ENCODE assay signal across 10 mouse cellular contexts in genomic region chr11:120571122-120571521, GRCm38 (mm10). TPM values are rescaled to one million over a fixed set of nuclear protein-coding genes. Genes with fewer than 3 reads are reported as not detected.
A peak's percentile ranks its signal among the peaks of the same experiment; 100 is the strongest.
DNase-seq lines count a peak whose midpoint lies in the region; ATAC-seq lines count a peak whose summit lies in the region.
"Had no signal": no experiment of that assay in that cellular context is flagged by ENCODE, and none has a peak within 500 bp of the region (broad histone marks: within the 10 kb centered on the region; RNA-seq: fewer than 3 reads in every experiment).

No protein-coding gene starts in this region.

- H3K27ac ChIP-seq in hindbrain, embryonic 16.5 days (ENCODE audit: low read depth, low read length) = no peak overlapping the region
- H3K27ac ChIP-seq in midbrain, embryonic 11.5 days (ENCODE audit: low read depth, low read length) = no peak overlapping the region

- no peak for ATAC-seq in hindbrain, embryonic 16.5 days
- ATAC-seq in midbrain, embryonic 11.5 days (ENCODE audit: low FRiP score) = no peak

- DNase-seq in cerebellum, adult 9-10 months = peak; percentile 47
- DNase-seq in cerebellum, postnatal 10 days = no peak
- DNase-seq in MEL-GATA-1-ER (ENCODE audit: extremely low read depth, low read depth) = peak; percentile 86
- DNase-seq in midbrain, embryonic 11.5 days (ENCODE audit: low spot score, missing footprints) = no peak
- no peak for DNase-seq in Muller cell, postnatal 12 days (ENCODE audit: inconsistent ontology term)
- DNase-seq in adrenal gland, postnatal 14 days = no peak
- no peak for DNase-seq in embryo, embryonic 11 days
- DNase-seq: layer of hippocampus, adult 9-11 months; thymus, adult 2 months had no signal

- H3K9ac ChIP-seq in hindbrain, embryonic 16.5 days (ENCODE audit: low read depth, low read length) = no peak overlapping the region
- H3K9ac ChIP-seq in midbrain, embryonic 11.5 days (ENCODE audit: low read length) = no peak overlapping the region

- no peak overlapping the region for H3K4me3 ChIP-seq in hindbrain, embryonic 16.5 days (ENCODE audit: low read length)
- peak overlapping the region; percentile 97 for H3K4me3 ChIP-seq in midbrain, embryonic 11.5 days (ENCODE audit: low read depth, low read length)

- WGBS in hindbrain, embryonic 16.5 days = 86% methylated on average over 3 of the region's 3 CpGs
- WGBS in midbrain, embryonic 11.5 days = 81% methylated on average over 3 of the region's 3 CpGs

- H3K27me3 ChIP-seq in hindbrain, embryonic 16.5 days (replicated peaks; ENCODE audit: control insufficient read depth, insufficient read depth, low read length) = no peaks in the 10 kb centered on the region
- no peaks in the 10 kb centered on the region for H3K27me3 ChIP-seq in midbrain, embryonic 11.5 days (ENCODE audit: control insufficient read depth, insufficient read depth, low read length)

- no peaks in the 10 kb centered on the region for H3K9me3 ChIP-seq in hindbrain, embryonic 16.5 days (ENCODE audit: control insufficient read depth, low read length)
- H3K9me3 ChIP-seq in midbrain, embryonic 11.5 days (ENCODE audit: control insufficient read depth, low read length) = no peaks in the 10 kb centered on the region

- H3K4me1 ChIP-seq in hindbrain, embryonic 16.5 days (ENCODE audit: control insufficient read depth, insufficient read depth, low read depth, low read length) = peaks cover 20% of the 10 kb centered on the region
- peaks cover 12% of the 10 kb centered on the region for H3K4me1 ChIP-seq in midbrain, embryonic 11.5 days (ENCODE audit: control insufficient read depth, insufficient read depth, low read length)

- H3K4me2 ChIP-seq in hindbrain, embryonic 16.5 days (ENCODE audit: low read length) = peak overlapping the region; percentile 77; the same call in 1 of the 2 replicates
- peak overlapping the region; percentile 57 for H3K4me2 ChIP-seq in midbrain, embryonic 11.5 days

- H3K36me3 ChIP-seq in hindbrain, embryonic 16.5 days (ENCODE audit: control insufficient read depth, insufficient read depth, low read length) = peaks cover 25% of the 10 kb centered on the region
- peaks cover 29% of the 10 kb centered on the region for H3K36me3 ChIP-seq in midbrain, embryonic 11.5 days (ENCODE audit: control insufficient read depth, insufficient read depth, low read length)

RNA-seq across cellular contexts. Expression of gene P4hb, which starts 1.9 kb away (rescaled TPM):
- polyA plus RNA-seq in hindbrain, embryonic 16.5 days (2015; fragmentation: Nextera tagmentation; extraction: Ambion mirVana) = 252 and 298 TPM in 2 replicates
- 492 and 493 TPM in 2 replicates for polyA plus RNA-seq in midbrain, embryonic 11.5 days (2014; fragmentation: Nextera tagmentation; extraction: Ambion mirVana)
- 449 and 479 TPM in 2 replicates for total RNA-seq in adrenal gland, postnatal 14 days (2021)

RNA-seq across cellular contexts. Expression of gene Arhgdia, which starts 10.3 kb away (rescaled TPM):
- polyA plus RNA-seq in hindbrain, embryonic 16.5 days (2015; fragmentation: Nextera tagmentation; extraction: Ambion mirVana) = 501 and 544 TPM in 2 replicates
- 521 and 583 TPM in 2 replicates for polyA plus RNA-seq in midbrain, embryonic 11.5 days (2014; fragmentation: Nextera tagmentation; extraction: Ambion mirVana)
- total RNA-seq in adrenal gland, postnatal 14 days (2021) = 268 and 310 TPM in 2 replicates

RNA-seq across cellular contexts. Expression of gene Ppp1r27, which starts 20.2 kb away (rescaled TPM):
- 0.64 TPM in 1 of 2 replicates, not detected in the other for polyA plus RNA-seq in hindbrain, embryonic 16.5 days (2015; fragmentation: Nextera tagmentation; extraction: Ambion mirVana)
- polyA plus RNA-seq in midbrain, embryonic 11.5 days (2014; fragmentation: Nextera tagmentation; extraction: Ambion mirVana) = not detected in 2 replicates
- total RNA-seq in adrenal gland, postnatal 14 days (2021) = 0.48 TPM in 1 of 2 replicates, not detected in the other

RNA-seq across cellular contexts. Expression of gene Mcrip1, which starts 21.6 kb away (rescaled TPM):
- polyA plus RNA-seq in hindbrain, embryonic 16.5 days (2015; fragmentation: Nextera tagmentation; extraction: Ambion mirVana) = 243 and 245 TPM in 2 replicates
- polyA plus RNA-seq in midbrain, embryonic 11.5 days (2014; fragmentation: Nextera tagmentation; extraction: Ambion mirVana) = 232 and 237 TPM in 2 replicates
- total RNA-seq in adrenal gland, postnatal 14 days (2021) = 52.6 and 67.9 TPM in 2 replicates

RNA-seq across cellular contexts. Expression of gene Alyref, which starts 27.0 kb away (rescaled TPM):
- polyA plus RNA-seq in hindbrain, embryonic 16.5 days (2015; fragmentation: Nextera tagmentation; extraction: Ambion mirVana) = 55.8 and 202 TPM in 2 replicates
- polyA plus RNA-seq in midbrain, embryonic 11.5 days (2014; fragmentation: Nextera tagmentation; extraction: Ambion mirVana) = 820 and 827 TPM in 2 replicates
- 120 and 128 TPM in 2 replicates for total RNA-seq in adrenal gland, postnatal 14 days (2021)

Comparison
In these comparisons a context has a peak if more than half of its experiments do, and no peak if none do; other contexts are left out.
1. DNase-seq: peak in cerebellum, adult 9-10 months (single experiment) and MEL-GATA-1-ER (single experiment); none in cerebellum, postnatal 10 days (0 of 2), midbrain, embryonic 11.5 days (single experiment), Muller cell, postnatal 12 days (single experiment), adrenal gland, postnatal 14 days (single experiment) and embryo, embryonic 11 days (single experiment).